Mouse (Mus musculus) hindbrain, embryonic 16.5 days (tissue): ENCODE measurements around the gene Agtrap. TPM values are rescaled to one million over a fixed set of nuclear protein-coding genes. Genes with fewer than 3 reads are reported as not detected.

ENCODE experiments used
- ATAC-seq: fragments of 200-750 bp; cut with Nextera tagmentation; 2 replicates; pipeline ENCODE4 v1.8.0; 2017; ENCODE audit warnings: moderate TSS enrichment, moderate library complexity
- H3K27ac ChIP-seq: fragments of 300-500 bp; sonication (generic); 2 replicates; pipeline ENCODE4 v1.5.1; 2014; ENCODE audit warnings: low read depth, mild to moderate bottlenecking, control low read depth, low read length, moderate library complexity
- H3K27me3 ChIP-seq: fragments of 300-500 bp; sonication (generic); replicated peaks from 2 replicates; pipeline ENCODE4 v1.6.1; 2014; ENCODE audit warnings: low read length; ENCODE audit not compliant: control insufficient read depth, insufficient read depth
- H3K36me3 ChIP-seq: fragments of 300-500 bp; sonication (generic); 2 replicates; pipeline ENCODE4 v1.6.1; 2014; ENCODE audit warnings: mild to moderate bottlenecking, low read length, moderate library complexity, mixed read lengths; ENCODE audit not compliant: control insufficient read depth, insufficient read depth
- H3K4me1 ChIP-seq: fragments of 300-500 bp; sonication (generic); 2 replicates; pipeline ENCODE4 v1.6.1; 2014; ENCODE audit warnings: low read depth, low read length; ENCODE audit not compliant: control insufficient read depth, insufficient read depth
- H3K4me2 ChIP-seq: fragments of 300-500 bp; sonication (generic); 2 replicates; pipeline ENCODE4 v1.6.1; 2014; ENCODE audit warnings: mild to moderate bottlenecking, low read length, control low read depth, moderate library complexity
- H3K4me3 ChIP-seq: fragments of 300-500 bp; sonication (generic); 2 replicates; pipeline ENCODE4 v1.5.1; 2014; ENCODE audit warnings: mild to moderate bottlenecking, low read length, control low read depth, moderate library complexity
- H3K9ac ChIP-seq: fragments of 300-500 bp; sonication (generic); 2 replicates; pipeline ENCODE4 v1.6.1; 2014; ENCODE audit warnings: low read depth, mild to moderate bottlenecking, control low read depth, low read length, moderate library complexity
- H3K9me3 ChIP-seq: fragments of 300-500 bp; sonication (generic); 2 replicates; pipeline ENCODE4 v1.6.1; 2014; ENCODE audit warnings: mild to moderate bottlenecking, low read length, moderate library complexity; ENCODE audit not compliant: control insufficient read depth
- WGBS: fragments of 180-500 bp; shearing (Covaris S2); extraction: QIAGEN DNeasy Blood & Tissue Kit; methylation state at CpG from one replicate; pipeline ENCODE4 v1.1.7; 2014; 5-methylcytosine and 5-hydroxymethylcytosine counted together
- polyA plus RNA-seq: library from polyadenylated mRNA; unstranded; fragments of >200 nt; fragmentation: Nextera tagmentation; extraction: Ambion mirVana; gene quantifications from 2 replicates; pipeline ENCODE4 v1.2.1, GENCODE M21; 2015

The Agtrap gene
- polyA plus RNA-seq, result 7.4 and 9.3 TPM in 2 replicates

DNA sequence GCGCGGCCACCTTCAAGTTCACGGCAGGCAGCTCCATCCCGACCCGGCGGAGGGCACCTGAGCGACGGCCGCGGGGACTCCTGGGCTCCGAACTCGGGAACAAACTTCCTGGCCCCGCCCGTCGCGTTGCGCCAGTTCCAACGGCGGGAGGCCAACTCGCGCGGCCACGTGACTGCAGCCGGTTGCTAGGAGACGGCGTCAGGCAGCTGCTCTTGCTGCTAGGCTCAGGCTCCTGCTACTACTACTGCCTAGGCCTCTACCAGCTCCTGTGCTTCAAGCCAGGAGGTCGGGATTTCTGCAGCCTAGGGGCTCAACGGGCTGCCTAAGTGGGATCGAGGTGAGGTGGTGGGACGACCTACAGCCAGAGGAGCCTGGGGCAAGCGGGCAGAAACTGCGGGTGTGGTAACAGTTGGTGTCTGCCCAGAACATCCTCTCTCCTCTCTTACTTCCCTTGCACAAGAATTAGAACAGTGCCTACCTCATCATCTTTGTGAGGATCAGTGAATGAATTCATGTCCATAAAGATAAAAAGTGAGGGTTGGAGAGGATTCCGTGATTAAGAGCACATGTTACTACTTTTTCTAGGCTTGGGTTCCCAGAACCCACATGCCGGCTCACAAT is at the start of gene Agtrap:
Gene Agtrap, minus strand, starts transcription at position 125 of the 621 bp plus-strand sequence.
- peak within 1 kb of the TSS; percentile 71 for H3K9ac ChIP-seq
- WGBS, result 4% methylated on average over 34 of the region's 34 CpGs

DNA sequence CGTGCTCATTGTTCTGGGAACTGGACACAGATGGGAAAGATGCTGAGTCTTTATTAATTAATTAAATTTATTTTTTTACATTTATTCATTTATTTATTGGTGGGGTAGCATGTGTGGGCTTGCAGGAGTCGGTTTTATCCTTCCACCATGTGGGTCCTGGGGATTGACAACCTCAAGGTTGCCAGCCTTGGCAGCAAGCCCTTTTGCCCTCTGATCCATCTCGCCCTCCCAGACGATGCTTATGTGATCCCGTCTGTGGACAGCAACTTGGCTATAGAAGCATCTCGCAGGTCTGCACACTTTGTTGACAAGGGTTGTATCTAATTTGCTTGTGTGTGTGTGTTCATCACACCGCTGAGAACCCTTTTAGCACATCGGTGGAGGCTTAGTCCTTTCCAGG is 49.7 kb upstream of the Agtrap start:
- 56% methylated on average over 8 of the region's 8 CpGs for WGBS
- H3K9ac ChIP-seq, result no peak overlapping the region
- no peaks in the 10 kb centered on the region for H3K9me3 ChIP-seq
- no peak for ATAC-seq
- H3K4me1 ChIP-seq, result peaks cover 12% of the 10 kb centered on the region
- no peak overlapping the region for H3K27ac ChIP-seq
- H3K4me3 ChIP-seq, result no peak overlapping the region
- no peaks in the 10 kb centered on the region for H3K27me3 ChIP-seq
- H3K36me3 ChIP-seq, result no peaks in the 10 kb centered on the region
- no peak overlapping the region for H3K4me2 ChIP-seq

More for the DNA sequence above, at the start of gene Agtrap:
- no peaks in the 10 kb centered on the region for H3K27me3 ChIP-seq
- H3K27ac ChIP-seq, result peak within 1 kb of the TSS; percentile 76
- peak within 1 kb of the TSS; percentile 53 for H3K4me3 ChIP-seq
- no peaks in the 10 kb centered on the region for H3K9me3 ChIP-seq
- peak within 1 kb of the TSS; percentile 79 for H3K4me2 ChIP-seq
- ATAC-seq, result peak; percentile 93
- no peaks in the 10 kb centered on the region for H3K36me3 ChIP-seq
- peaks cover 13% of the 10 kb centered on the region for H3K4me1 ChIP-seq

DNA sequence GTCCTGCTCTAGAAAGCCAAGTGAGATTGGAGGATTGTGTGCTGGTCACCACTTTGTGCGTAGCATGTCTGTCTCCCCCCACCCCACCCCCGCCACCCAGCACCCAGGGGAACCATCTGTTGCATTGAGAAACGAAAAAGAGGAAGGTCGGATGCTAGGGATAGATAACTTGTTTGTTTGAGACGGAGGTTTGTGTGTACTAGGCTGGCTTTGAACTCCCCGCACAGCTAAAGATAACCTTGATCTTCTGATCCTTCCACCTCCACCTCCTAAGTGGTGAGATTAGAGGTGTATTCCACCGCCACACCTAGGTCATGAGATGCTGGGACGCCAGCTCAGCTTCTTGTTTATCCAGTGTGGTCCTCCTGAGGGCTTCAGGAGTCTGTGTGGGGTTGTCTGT is 47.2 kb upstream of the Agtrap start:
- no peak for ATAC-seq
- no peaks in the 10 kb centered on the region for H3K27me3 ChIP-seq
- no peak overlapping the region for H3K4me3 ChIP-seq
- H3K4me2 ChIP-seq, result no peak overlapping the region
- peaks cover 15% of the 10 kb centered on the region for H3K4me1 ChIP-seq
- no peaks in the 10 kb centered on the region for H3K9me3 ChIP-seq
- H3K9ac ChIP-seq, result no peak overlapping the region
- no peak overlapping the region for H3K27ac ChIP-seq
- no peaks in the 10 kb centered on the region for H3K36me3 ChIP-seq
- WGBS, result 88% methylated on average over 8 of the region's 8 CpGs

DNA sequence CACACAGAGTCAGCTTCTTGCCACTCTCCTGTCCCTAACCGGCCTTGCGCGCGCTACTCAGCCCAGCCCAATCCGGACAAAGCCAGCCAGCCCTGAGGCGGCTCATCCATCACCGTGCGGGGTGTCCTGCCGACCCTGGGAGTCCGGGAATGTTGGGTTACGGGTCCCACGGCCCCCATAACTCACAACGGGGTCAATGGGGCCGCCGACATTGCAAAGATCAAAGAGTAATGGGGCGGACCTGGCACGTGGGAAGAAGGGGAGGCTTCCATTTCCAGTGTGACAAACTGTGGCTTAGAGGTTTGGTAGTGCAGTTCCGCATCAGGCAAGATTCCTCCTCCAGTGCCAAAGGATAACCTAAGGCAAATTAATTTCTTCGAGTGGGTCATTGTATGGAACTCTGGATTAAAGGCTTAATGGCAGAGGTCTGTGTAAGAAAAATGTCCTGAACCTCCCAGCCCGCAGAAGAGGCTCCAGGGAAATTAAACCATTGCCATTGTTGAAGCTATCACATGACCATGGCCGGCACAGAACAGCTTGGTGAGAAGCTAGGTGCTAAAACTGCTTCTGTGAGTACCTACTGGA is 43.8 kb upstream of the Agtrap start:
- Histone ChIP-seq H3K36me3 (no peaks in the 10 kb centered on the region), H3K27me3 (no peaks in the 10 kb centered on the region), H3K4me2 (peak overlapping the region; percentile 66), H3K4me3 (peak overlapping the region; percentile 74), H3K9me3 (no peaks in the 10 kb centered on the region), H3K4me1 (peaks cover 15% of the 10 kb centered on the region), H3K9ac (peak overlapping the region; percentile 93), H3K27ac (peak overlapping the region; percentile 94)
- peak; percentile 58 for ATAC-seq
- WGBS, result under 1% methylated on average over 21 of the region's 21 CpGs

DNA sequence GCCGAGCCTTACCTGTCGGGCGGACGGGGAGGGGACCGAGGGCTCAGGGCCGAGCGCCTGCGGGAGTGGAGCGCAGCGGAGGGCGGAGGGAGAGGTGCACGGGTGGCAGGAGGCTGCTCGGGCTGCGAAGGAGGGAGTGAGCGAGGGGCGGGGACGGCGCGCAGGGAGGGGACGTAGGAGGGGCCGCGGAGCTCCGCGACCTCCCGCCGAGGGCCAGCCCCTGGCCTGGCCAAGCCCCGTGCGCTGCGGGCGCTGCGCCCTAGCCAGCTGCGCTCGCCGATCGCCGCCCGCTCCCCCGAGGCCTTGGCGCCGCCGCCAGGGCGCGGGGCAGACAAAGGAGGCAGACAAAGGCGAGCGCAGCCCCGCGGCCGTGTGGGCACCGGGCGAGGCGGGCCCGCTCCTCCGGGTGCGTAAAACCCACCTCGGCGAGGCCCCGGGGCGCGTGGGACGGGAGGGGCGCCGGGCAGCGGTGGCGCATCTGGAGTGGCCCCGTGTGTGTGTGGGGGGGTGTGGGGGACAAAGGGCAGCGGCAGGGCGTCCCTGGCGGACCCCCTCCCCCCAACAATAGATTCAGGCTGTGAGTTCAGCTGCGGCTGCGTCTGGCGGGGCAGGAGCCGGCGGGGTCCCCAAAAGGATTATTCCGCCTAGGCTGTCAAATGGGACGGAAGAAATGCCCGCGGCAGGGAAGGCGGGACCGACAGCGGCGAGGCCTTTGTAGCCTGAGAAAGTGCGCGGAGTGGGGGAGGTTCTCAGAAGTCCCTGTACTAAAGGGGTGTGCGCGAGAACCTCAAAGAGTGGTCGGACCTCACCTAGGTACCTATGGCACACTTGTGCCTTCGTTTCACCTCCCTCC is 43.0 kb upstream of the Agtrap start, which contains the start of gene Draxin:
Gene Draxin, minus strand, starts transcription at position 138 of the 853 bp plus-strand sequence.
- Histone ChIP-seq H3K9me3 (no peaks in the 10 kb centered on the region), H3K27me3 (no peaks in the 10 kb centered on the region), H3K36me3 (no peaks in the 10 kb centered on the region), H3K4me3 (peak within 1 kb of the TSS; percentile 74), H3K4me2 (peak within 1 kb of the TSS; percentile 66), H3K9ac (peak within 1 kb of the TSS; percentile 93), H3K27ac (peak within 1 kb of the TSS; percentile 94), H3K4me1 (peaks cover 15% of the 10 kb centered on the region)
- WGBS, result 0% methylated on average over 61 of the region's 87 CpGs
- peak; percentile 84 for ATAC-seq

DNA sequence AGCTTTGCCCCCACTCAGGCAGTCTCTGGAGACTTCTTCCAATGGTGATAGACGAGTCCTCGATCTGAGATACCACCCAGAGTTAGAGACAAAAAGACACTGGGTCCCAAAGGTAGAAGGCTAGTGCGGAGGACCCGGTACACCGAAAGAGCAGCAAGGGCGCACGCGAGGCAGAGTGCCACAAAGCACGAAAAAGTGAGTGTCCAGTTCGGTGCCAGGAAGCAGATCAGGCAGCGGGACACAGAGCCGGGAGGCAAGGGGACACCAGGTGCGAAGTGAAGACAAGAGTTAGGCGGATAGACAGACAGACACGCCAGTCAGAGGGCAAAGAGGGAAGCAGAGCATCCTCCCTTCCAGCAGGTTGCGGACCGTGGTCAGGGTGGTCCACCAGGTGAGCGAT is 42.3 kb upstream of the Agtrap start, which contains the start of gene Mad2l2:
Gene Mad2l2, plus strand, starts transcription at position 252 of the 400 bp plus-strand sequence.
- H3K9me3 ChIP-seq, result no peaks in the 10 kb centered on the region
- H3K4me2 ChIP-seq, result peak within 1 kb of the TSS; percentile 66
- no peaks in the 10 kb centered on the region for H3K27me3 ChIP-seq
- H3K4me1 ChIP-seq, result peaks cover 15% of the 10 kb centered on the region
- no peaks in the 10 kb centered on the region for H3K36me3 ChIP-seq
- peak within 1 kb of the TSS; percentile 94 for H3K27ac ChIP-seq
- peak within 1 kb of the TSS; percentile 93 for H3K9ac ChIP-seq
- no peak for ATAC-seq
- 2% methylated on average over 18 of the region's 18 CpGs for WGBS
- peak within 1 kb of the TSS; percentile 74 for H3K4me3 ChIP-seq

DNA sequence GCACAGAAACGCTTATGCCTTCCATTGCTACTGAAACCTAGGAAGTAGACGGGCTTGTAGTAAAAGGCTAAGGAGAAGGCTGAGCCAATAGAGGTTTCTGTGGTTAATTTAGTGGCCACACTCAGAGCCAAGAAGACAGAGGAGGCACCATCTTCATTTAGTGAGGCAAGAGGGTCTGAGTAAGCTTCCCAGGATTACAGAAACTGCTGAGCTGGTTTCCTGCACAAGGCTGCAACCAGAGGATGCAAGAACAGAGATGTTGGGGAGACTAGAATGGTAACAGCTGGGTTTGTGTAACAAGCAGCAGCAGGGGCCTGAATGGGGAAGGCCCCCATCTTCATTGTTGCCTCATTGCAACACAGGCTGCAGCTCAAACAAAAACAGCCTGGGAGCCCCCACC is 40.8 kb upstream of the Agtrap start:
- ATAC-seq, result no peak
- WGBS, result 52% methylated on average over 2 of the region's 2 CpGs
- peak overlapping the region; percentile 74 for H3K4me3 ChIP-seq
- H3K27me3 ChIP-seq, result no peaks in the 10 kb centered on the region
- no peaks in the 10 kb centered on the region for H3K9me3 ChIP-seq
- peak overlapping the region; percentile 93 for H3K9ac ChIP-seq
- peak overlapping the region; percentile 36 for H3K27ac ChIP-seq
- peaks cover 18% of the 10 kb centered on the region for H3K4me1 ChIP-seq
- peak overlapping the region; percentile 66 for H3K4me2 ChIP-seq
- no peaks in the 10 kb centered on the region for H3K36me3 ChIP-seq

DNA sequence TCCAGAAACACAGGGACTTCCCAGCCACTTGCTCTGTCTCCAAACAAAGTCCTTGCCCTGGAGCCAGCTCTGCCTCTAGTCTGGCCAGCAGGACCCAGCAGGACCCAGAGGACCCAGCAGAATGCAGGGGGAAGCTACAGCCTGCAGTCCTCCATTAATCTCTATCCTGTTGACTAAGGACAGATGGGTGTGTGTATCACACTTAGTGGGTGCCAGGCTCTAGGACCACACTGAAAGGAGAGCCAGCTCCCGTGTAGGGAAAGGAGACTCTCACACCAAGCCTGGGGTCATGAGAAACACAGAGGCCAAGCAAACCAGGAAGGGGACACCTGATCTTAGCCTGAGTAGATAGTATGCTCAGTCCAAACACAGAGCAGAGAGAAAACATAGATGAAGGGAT is 40.4 kb upstream of the Agtrap start:
- Histone ChIP-seq H3K9me3 (no peaks in the 10 kb centered on the region), H3K4me2 (peak overlapping the region; percentile 66), H3K9ac (peak overlapping the region; percentile 25), H3K27me3 (no peaks in the 10 kb centered on the region), H3K4me3 (peak overlapping the region; percentile 74), H3K27ac (peak overlapping the region; percentile 36), H3K36me3 (no peaks in the 10 kb centered on the region), H3K4me1 (peaks cover 22% of the 10 kb centered on the region)
- no peak for ATAC-seq
- 29% methylated on average over 1 of the region's 1 CpGs for WGBS

DNA sequence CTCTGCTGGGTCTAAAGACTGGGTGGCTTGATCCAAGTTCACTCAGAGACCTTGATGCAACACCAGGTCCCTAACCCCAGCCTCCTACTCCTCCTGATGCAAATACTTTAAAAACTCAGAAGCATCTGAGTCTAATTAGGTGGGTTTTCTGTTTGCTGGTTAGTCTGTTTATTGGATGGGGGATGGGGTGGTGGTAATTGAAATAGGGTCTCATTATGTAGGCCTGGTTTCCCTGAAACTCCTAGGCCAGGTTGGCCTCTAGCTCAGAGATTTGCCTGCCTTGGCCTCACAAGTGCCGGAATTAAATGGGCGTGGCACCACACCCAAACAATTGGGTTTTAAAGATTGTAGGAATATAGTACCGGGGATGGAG is 34.8 kb upstream of the Agtrap start:
- H3K27ac ChIP-seq, result peak overlapping the region; percentile 80
- WGBS, result 70% methylated on average over 3 of the region's 3 CpGs
- ATAC-seq, result no peak
- no peaks in the 10 kb centered on the region for H3K27me3 ChIP-seq
- H3K4me3 ChIP-seq, result no peak overlapping the region
- H3K9ac ChIP-seq, result no peak overlapping the region
- no peak overlapping the region for H3K4me2 ChIP-seq
- peaks cover 23% of the 10 kb centered on the region for H3K4me1 ChIP-seq
- no peaks in the 10 kb centered on the region for H3K36me3 ChIP-seq
- H3K9me3 ChIP-seq, result no peaks in the 10 kb centered on the region
